Mouse (Mus musculus) retina, postnatal 1 day (tissue): ENCODE results near the gene Foxs1.

Source experiments
- DNase-seq: peaks from one replicate; pipeline ENCODE4 v3.0.0-alpha.2; 2012

The Foxs1 gene

DNA sequence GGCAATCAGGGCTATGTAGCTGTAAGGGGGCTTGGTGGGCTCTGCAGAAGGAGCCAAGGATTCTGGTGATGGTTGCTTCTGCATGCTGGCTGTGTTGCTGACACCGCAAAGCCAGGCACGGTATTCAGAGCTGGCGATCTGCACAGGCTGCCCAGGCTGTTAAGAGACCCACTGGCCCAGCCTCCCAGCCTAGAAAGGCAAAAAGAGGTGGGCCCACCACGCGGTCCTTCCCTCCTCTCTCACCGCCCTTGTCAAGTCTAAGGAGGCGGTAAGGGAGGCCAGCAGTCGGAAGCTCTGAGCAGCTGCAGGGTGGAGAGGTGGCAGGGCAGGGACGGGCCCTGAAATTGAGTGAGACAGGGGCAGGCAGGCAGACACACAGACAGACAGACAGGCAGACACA is at the start of gene Foxs1:
Gene Foxs1 (minus strand): TSS at position 161 of the 400 bp plus-strand sequence.
- no peak for DNase-seq

DNA sequence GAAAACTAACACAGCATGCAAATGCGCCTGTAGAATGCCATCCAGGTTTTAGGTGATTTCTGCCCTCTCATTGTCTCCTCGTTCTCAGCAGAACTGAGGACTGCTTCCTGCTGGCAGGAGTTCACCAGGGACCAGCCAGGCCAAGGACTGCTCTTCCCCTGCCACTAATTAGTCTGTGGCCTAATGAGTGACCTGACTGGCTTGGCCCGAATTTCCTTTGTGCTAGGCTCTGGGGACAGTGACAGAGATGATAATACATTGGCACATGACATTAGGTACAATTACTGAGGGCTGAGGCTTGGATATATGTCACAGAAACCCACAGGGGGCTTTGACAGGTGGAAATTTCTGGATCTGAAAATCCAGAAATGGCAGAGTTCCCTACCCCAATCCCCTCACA is 44.0 kb upstream of the Foxs1 start:
- DNase-seq = peak; percentile 53

- peak; percentile 43 for DNase-seq
Measured at GRCm38 (mm10) chr2:152965555-152965954, 32.5 kb upstream of the Foxs1 start.

GRCm38 (mm10) chr2:152962091-152962793 is 29.2 kb upstream of the Foxs1 start, which contains the start of gene Ttll9:
TSS of gene Ttll9 (plus strand) at chr2:152962485.
- peak; percentile 93 for DNase-seq

DNA sequence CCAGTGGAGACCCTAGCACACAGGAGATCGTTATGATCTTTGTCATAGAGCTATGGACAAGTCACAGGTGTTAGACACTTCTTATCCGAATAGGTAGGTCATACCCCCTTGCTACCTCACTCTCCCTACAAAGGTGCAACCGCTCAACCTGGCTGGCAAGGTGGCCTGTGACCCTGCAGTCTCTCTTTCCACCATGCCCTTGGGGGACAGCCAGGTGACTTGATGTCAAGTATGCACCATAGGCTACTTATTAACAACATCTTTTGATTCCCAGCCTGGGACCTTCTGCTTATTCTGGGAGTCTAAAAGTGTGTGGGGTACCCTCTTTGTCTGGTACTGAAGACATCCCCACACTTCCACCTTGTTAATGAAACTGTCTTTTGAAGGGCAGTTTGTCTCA is 25.1 kb upstream of the Foxs1 start:
- no peak for DNase-seq

GRCm38 (mm10) chr2:152951850-152952720 is 19.1 kb upstream of the Foxs1 start:
- peak; percentile 62 for DNase-seq

- peak; percentile 84 for DNase-seq
Measured at GRCm38 (mm10) chr2:152951065-152951849, 18.2 kb upstream of the Foxs1 start, which contains the start of gene Dusp15. TSS of gene Dusp15 (minus strand) at chr2:152951698.

- no peak for DNase-seq
Measured at GRCm38 (mm10) chr2:152950358-152951064, 17.5 kb upstream of the Foxs1 start.

- no peak for DNase-seq
Measured at GRCm38 (mm10) chr2:152948438-152949020, 15.5 kb upstream of the Foxs1 start.

- DNase-seq = no peak
Measured at GRCm38 (mm10) chr2:152947098-152947497, 14.1 kb upstream of the Foxs1 start.

- no peak for DNase-seq
Measured at GRCm38 (mm10) chr2:152944013-152944412, 11.0 kb upstream of the Foxs1 start.

DNA sequence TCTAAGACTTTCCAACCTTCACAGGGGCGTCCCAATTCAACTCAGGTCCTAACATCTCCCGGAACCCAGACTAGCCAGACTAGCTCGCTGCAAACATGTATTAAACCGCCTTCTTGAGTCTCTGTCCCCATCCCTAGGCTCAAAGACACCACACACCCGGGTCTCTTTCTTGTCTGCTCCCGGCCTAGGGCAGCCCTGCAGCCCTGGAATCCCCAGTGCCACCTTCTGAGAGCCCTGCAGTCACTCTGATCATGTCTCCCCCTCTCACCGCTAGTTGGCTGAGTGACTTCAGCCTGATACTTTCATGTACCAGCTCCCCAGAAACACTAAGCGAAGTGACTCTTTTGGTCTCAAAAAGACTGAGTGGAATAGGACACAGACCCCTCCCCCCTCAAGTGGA is 10.6 kb upstream of the Foxs1 start:
- DNase-seq = no peak

DNA sequence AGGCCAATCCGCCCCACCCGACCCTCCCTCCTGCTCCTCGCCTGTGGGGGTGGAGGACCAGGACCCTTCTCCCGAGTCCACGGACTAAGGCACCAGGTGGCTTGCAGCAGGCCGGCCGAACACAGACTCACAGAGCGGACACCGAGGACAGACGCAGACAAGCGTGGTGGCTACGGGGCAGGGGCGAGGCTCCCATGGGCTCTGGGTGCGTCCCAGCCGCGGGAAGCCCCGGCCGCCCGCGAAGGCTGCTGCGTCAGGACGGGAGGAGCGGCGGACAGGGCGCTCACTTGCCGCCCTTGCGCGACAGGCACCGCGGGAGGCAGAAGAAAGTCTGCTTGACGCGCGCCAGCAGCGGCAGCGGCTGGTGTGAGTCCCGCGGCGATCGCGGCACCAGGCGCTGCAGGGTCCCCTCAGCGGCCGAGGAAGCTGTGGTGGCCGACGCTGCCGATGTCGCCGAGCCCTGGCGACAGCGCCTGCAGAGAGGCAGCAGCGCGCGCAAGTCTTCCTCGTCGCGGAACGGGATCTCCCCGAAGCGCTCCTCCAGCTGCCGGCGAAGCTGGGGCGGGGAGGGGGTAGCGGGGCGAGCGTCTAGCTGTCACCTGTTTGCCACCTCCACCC is 10.0 kb upstream of the Foxs1 start:
- peak; percentile 59 for DNase-seq

- DNase-seq = no peak
Measured at GRCm38 (mm10) chr2:152941776-152942175, 8.8 kb upstream of the Foxs1 start.

- no peak for DNase-seq
Measured at GRCm38 (mm10) chr2:152941106-152941505, 8.1 kb upstream of the Foxs1 start.

DNA sequence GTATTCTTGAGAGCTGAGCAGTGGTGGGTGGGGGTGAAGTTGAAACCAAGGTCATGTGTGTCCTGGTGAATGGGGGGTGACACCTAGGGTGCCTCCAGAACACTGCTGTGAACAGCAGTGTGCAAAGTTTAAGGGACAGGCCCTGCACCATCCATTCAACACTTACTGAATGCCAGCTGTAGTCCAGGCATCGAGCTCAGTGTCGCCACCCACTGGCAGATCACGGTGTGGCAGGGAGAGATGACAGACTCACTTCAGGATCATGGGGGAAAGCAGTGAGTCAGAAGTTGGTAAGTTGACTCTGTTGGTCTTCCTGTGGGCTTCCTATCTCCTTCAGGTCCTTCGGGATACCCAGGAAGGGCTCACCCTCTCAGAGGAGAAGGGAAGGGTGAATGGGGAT is 6.8 kb upstream of the Foxs1 start:
- DNase-seq = peak; percentile 63

- peak; percentile 68 for DNase-seq
Measured at GRCm38 (mm10) chr2:152933614-152934013, 606 bp upstream of the Foxs1 start.

DNA sequence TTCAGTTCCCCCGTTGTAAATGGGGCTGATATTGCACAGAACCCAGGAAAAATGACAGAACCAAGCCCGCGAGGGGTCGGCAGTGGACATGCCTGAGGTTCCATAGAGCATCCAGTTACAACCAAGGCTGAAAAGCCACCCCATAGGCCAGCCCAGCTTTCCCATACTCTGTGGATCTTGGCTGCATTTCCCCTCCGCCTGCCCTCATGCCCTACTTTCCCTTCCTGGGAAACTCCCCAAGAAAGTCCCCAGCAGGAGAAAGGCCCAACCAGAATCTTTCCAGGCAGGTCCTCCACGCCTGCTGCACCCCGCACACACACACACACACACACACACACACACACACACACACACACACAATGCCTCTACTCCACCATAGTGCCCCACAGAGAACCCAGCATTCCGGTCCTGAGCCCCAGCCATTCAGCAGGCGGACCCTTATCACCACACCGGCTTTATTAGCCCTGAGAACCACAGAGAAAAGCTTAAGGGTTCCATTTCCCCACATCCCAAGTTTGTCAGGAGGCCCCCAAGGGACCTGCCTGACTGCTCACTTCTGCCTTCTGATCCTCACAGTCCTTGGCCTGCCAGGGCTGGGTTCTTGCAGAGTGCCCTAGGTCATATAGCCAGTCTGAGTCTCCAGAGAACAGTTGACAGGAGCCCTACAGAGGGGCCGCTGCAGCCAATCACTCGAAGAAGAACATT is 1.4 kb downstream of the Foxs1 start:
- DNase-seq = no peak

DNA sequence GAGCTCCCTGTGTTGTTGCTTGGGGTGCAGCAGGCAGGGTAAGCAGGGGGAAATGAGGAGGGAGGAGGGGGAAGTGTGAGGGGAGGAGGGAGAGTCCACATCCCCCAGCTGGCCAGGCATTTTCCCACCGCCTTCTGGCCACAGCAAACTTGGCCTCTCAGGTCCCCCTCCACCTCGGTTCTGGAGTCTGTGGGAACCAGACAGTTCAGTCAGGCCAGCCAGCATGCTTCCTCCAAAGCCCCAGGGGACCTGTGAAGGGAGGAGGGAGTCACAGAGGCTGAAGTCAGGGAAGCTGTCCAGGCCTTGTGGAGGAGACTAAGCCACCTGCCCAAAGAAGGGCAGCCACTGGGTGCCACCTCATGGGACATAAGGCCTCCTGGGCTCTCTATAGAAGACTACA is 2.7 kb downstream of the Foxs1 start:
- no peak for DNase-seq

GRCm38 (mm10) chr2:152928988-152929370 is 4.0 kb downstream of the Foxs1 start:
- no peak for DNase-seq
